Mouse (Mus musculus): ENCODE measurements around the gene Anapc15-ps. TPM values are rescaled to one million over a fixed set of nuclear protein-coding genes. Genes with fewer than 3 reads are reported as not detected.

The Anapc15-ps gene
- polyA plus RNA-seq, 1 experiment, result not detected

- Histone ChIP-seq H3K9me3 (ENCODE audit: control insufficient read depth, low read length) (no peaks in the 10 kb centered on the region; the same call in 1 of the 2 replicates), H3K4me3 (replicated peaks) (no peak overlapping the region), H3K27me3 (ENCODE audit: control insufficient read depth) (no peaks in the 10 kb centered on the region), H3K36me3 (ENCODE audit: control insufficient read depth) (no peaks in the 10 kb centered on the region), H3K4me1 (ENCODE audit: control insufficient read depth) (peaks cover 4% of the 10 kb centered on the region)
- TF ChIP-seq TAL1 (IDR thresholded peaks at IDR 0.05; ENCODE audit: low read length) (no peak), GATA1 (IDR thresholded peaks at IDR 0.05; ENCODE audit: low read length) (no peak)
Measured at GRCm38 (mm10) chr10:95648326-95648888, 24.8 kb downstream of the Anapc15-ps start.

- H3K27me3 ChIP-seq (ENCODE audit: control insufficient read depth), result no peaks in the 10 kb centered on the region
- H3K4me1 ChIP-seq (ENCODE audit: control insufficient read depth), result peaks cover 4% of the 10 kb centered on the region
- H3K4me3 ChIP-seq (replicated peaks), result no peak overlapping the region
- H3K36me3 ChIP-seq (ENCODE audit: control insufficient read depth), result no peaks in the 10 kb centered on the region
- H3K9me3 ChIP-seq (ENCODE audit: control insufficient read depth, low read length), result no peaks in the 10 kb centered on the region
- no peak for TF ChIP-seq TAL1 (IDR thresholded peaks at IDR 0.05; ENCODE audit: low read length)
- TF ChIP-seq GATA1 (IDR thresholded peaks at IDR 0.05; ENCODE audit: low read length), result no peak
Measured at GRCm38 (mm10) chr10:95647128-95647527, 26.1 kb downstream of the Anapc15-ps start.

- Histone ChIP-seq H3K9me3 (ENCODE audit: control insufficient read depth, low read length) (no peaks in the 10 kb centered on the region), H3K27me3 (ENCODE audit: control insufficient read depth) (no peaks in the 10 kb centered on the region), H3K36me3 (ENCODE audit: control insufficient read depth) (no peaks in the 10 kb centered on the region), H3K4me1 (ENCODE audit: control insufficient read depth) (peaks cover 4% of the 10 kb centered on the region), H3K4me3 (replicated peaks) (no peak overlapping the region)
- no peak for TF ChIP-seq TAL1 (IDR thresholded peaks at IDR 0.05; ENCODE audit: low read length)
- no peak for TF ChIP-seq GATA1 (IDR thresholded peaks at IDR 0.05; ENCODE audit: low read length)
Measured at GRCm38 (mm10) chr10:95646576-95646975, 26.7 kb downstream of the Anapc15-ps start.

GRCm38 (mm10) chr10:95643696-95644360 is 29.4 kb downstream of the Anapc15-ps start:
- Histone ChIP-seq H3K27me3 (ENCODE audit: control insufficient read depth) (no peaks in the 10 kb centered on the region), H3K4me3 (replicated peaks) (no peak overlapping the region), H3K9me3 (ENCODE audit: control insufficient read depth, low read length) (no peaks in the 10 kb centered on the region), H3K36me3 (ENCODE audit: control insufficient read depth) (no peaks in the 10 kb centered on the region), H3K4me1 (ENCODE audit: control insufficient read depth) (peaks cover 7% of the 10 kb centered on the region)
- TF ChIP-seq TAL1 (IDR thresholded peaks at IDR 0.05; ENCODE audit: low read length) (no peak), GATA1 (IDR thresholded peaks at IDR 0.05; ENCODE audit: low read length) (peak; percentile 72)

- H3K4me3 ChIP-seq (replicated peaks), result no peak overlapping the region
- no peaks in the 10 kb centered on the region for H3K36me3 ChIP-seq (ENCODE audit: control insufficient read depth)
- H3K9me3 ChIP-seq (ENCODE audit: control insufficient read depth, low read length), result no peaks in the 10 kb centered on the region
- peaks cover 7% of the 10 kb centered on the region for H3K4me1 ChIP-seq (ENCODE audit: control insufficient read depth)
- TF ChIP-seq TAL1 (IDR thresholded peaks at IDR 0.05; ENCODE audit: low read length) (no peak), GATA1 (IDR thresholded peaks at IDR 0.05; ENCODE audit: low read length) (no peak)
- H3K27me3 ChIP-seq (ENCODE audit: control insufficient read depth), result no peaks in the 10 kb centered on the region
Measured at GRCm38 (mm10) chr10:95643042-95643441, 30.2 kb downstream of the Anapc15-ps start.

GRCm38 (mm10) chr10:95641335-95641734 is 31.9 kb downstream of the Anapc15-ps start:
- no peaks in the 10 kb centered on the region for H3K36me3 ChIP-seq (ENCODE audit: control insufficient read depth)
- TF ChIP-seq GATA1 (IDR thresholded peaks at IDR 0.05; ENCODE audit: low read length) (no peak), TAL1 (IDR thresholded peaks at IDR 0.05; ENCODE audit: low read length) (no peak)
- no peak overlapping the region for H3K4me3 ChIP-seq (replicated peaks)
- H3K27me3 ChIP-seq (ENCODE audit: control insufficient read depth), result no peaks in the 10 kb centered on the region
- no peaks in the 10 kb centered on the region for H3K9me3 ChIP-seq (ENCODE audit: control insufficient read depth, low read length)
- H3K4me1 ChIP-seq (ENCODE audit: control insufficient read depth), result peaks cover 5% of the 10 kb centered on the region

GRCm38 (mm10) chr10:95639429-95639828 is 33.8 kb downstream of the Anapc15-ps start:
- TF ChIP-seq TAL1 (IDR thresholded peaks at IDR 0.05; ENCODE audit: low read length), result no peak
- no peak for TF ChIP-seq GATA1 (IDR thresholded peaks at IDR 0.05; ENCODE audit: low read length)
- H3K9me3 ChIP-seq (ENCODE audit: control insufficient read depth, low read length), result no peaks in the 10 kb centered on the region
- H3K4me1 ChIP-seq (ENCODE audit: control insufficient read depth), result peaks cover 10% of the 10 kb centered on the region

GRCm38 (mm10) chr10:95634751-95635150 is 38.5 kb downstream of the Anapc15-ps start:
- Histone ChIP-seq H3K36me3 (ENCODE audit: control insufficient read depth) (no peaks in the 10 kb centered on the region), H3K4me3 (replicated peaks) (no peak overlapping the region), H3K9me3 (ENCODE audit: control insufficient read depth, low read length) (no peaks in the 10 kb centered on the region), H3K27me3 (ENCODE audit: control insufficient read depth) (no peaks in the 10 kb centered on the region), H3K4me1 (ENCODE audit: control insufficient read depth) (peaks cover 42% of the 10 kb centered on the region)
- TF ChIP-seq GATA1 (IDR thresholded peaks at IDR 0.05; ENCODE audit: low read length), result no peak
- no peak for TF ChIP-seq TAL1 (IDR thresholded peaks at IDR 0.05; ENCODE audit: low read length)

More at GRCm38 (mm10) chr10:95639429-95639828, 33.8 kb downstream of the Anapc15-ps start:
- Histone ChIP-seq H3K27me3 (ENCODE audit: control insufficient read depth) (no peaks in the 10 kb centered on the region), H3K4me3 (replicated peaks) (no peak overlapping the region), H3K36me3 (ENCODE audit: control insufficient read depth) (no peaks in the 10 kb centered on the region)

GRCm38 (mm10) chr10:95634261-95634660 is 39.0 kb downstream of the Anapc15-ps start:
- no peak for TF ChIP-seq GATA1 (IDR thresholded peaks at IDR 0.05; ENCODE audit: low read length)
- no peak for TF ChIP-seq TAL1 (IDR thresholded peaks at IDR 0.05; ENCODE audit: low read length)
- Histone ChIP-seq H3K4me3 (replicated peaks) (no peak overlapping the region), H3K36me3 (ENCODE audit: control insufficient read depth) (no peaks in the 10 kb centered on the region)

More at GRCm38 (mm10) chr10:95634261-95634660, 39.0 kb downstream of the Anapc15-ps start:
- no peaks in the 10 kb centered on the region for H3K27me3 ChIP-seq (ENCODE audit: control insufficient read depth)
- H3K4me1 ChIP-seq (ENCODE audit: control insufficient read depth), result peaks cover 45% of the 10 kb centered on the region
- H3K9me3 ChIP-seq (ENCODE audit: control insufficient read depth, low read length), result no peaks in the 10 kb centered on the region

Data from erythroblast, embryonic 14.5 days (primary cell).